Mouse (Mus musculus) Patski (cell line): ENCODE measurements at regions not wholly inside any gene's neighbourhood (a gene's known extent, or its start where the extent isn't known, plus 50 kb on each side); places are given as distances from the start of the nearest gene placed in this dataset.

Source experiments
- ATAC-seq: fragments of 100-300 bp; one replicate; pipeline ENCODE4 v1.8.0; 2021
- CTCF ChIA-PET: fragments of 350-600 bp; sonication (Branson Sonifier 250); formaldehyde crosslinking; loops from one replicate; lab custom pipeline; 2022; ENCODE audit warnings: inconsistent platforms; lab: Charles Lee
- POLR2A ChIA-PET: fragments of 350-600 bp; sonication (Branson Sonifier 250); formaldehyde crosslinking; loops from one replicate; lab custom pipeline; 2022; ENCODE audit warnings: antibody characterized with exemption, inconsistent platforms; lab: Charles Lee
- DNase-seq: peaks from one replicate; pipeline ENCODE4 v3.0.0-alpha.2; 2011; ENCODE audit warnings: low read depth, low spot score
- H3K27me3 ChIP-seq: fragments of 371-371 bp; one replicate; pipeline ENCODE4 v1.5.1; 2021
- CTCF ChIP-seq: fragments of 100-300 bp; IDR thresholded peaks from one replicate; pipeline ENCODE4 v1.5.1; 2021
- in situ Hi-C: fragments of 300-500 bp; cut with MboI; formaldehyde crosslinking; loops from 3 replicates; pipeline ENCODE4 v1.11.1; 2018; ENCODE audit warnings: low pct_unique_long_range_greater_than_20kb, mixed read lengths

- in situ Hi-C loops, result no loop called here
- POLR2A ChIA-PET, result no interaction called here
- no peak for ATAC-seq
These were observed 161.9 kb downstream of the Tex36 start for GRCm38 (mm10) chr7:133440086-133440485.

GRCm38 (mm10) chr7:133438631-133439030, 163.3 kb downstream of the Tex36 start:
- no peak for TF ChIP-seq CTCF
- ChIA-PET CTCF (interaction anchor here (1.1 kb wide), 1 partner anchor 31 kb away, joined by 3 read pairs; no protein-coding TSS in a partner anchor), POLR2A (no interaction called here)
- no peak for DNase-seq
- in situ Hi-C loops, result no loop called here
- ATAC-seq, result no peak
- H3K27me3 ChIP-seq, result no peaks in the 10 kb centered on the region

More at GRCm38 (mm10) chr7:133440086-133440485, 161.9 kb downstream of the Tex36 start:
- DNase-seq, result no peak
- CTCF ChIA-PET, result no interaction called here
- no peaks in the 10 kb centered on the region for H3K27me3 ChIP-seq
- TF ChIP-seq CTCF, result no peak

GRCm38 (mm10) chr7:133437866-133438265, 164.1 kb downstream of the Tex36 start:
- ChIA-PET CTCF (interaction anchor here (1.1 kb wide), 1 partner anchor 30 kb away, joined by 3 read pairs; no protein-coding TSS in a partner anchor), POLR2A (no interaction called here)
- ATAC-seq (no peak), DNase-seq (no peak)
- in situ Hi-C loops, result no loop called here
- TF ChIP-seq CTCF, result no peak
- no peaks in the 10 kb centered on the region for H3K27me3 ChIP-seq

GRCm38 (mm10) chr7:133435596-133436357, 166.2 kb downstream of the Tex36 start:
- ATAC-seq (no peak), DNase-seq (no peak)
- in situ Hi-C loops, result no loop called here
- CTCF ChIA-PET, result interaction anchor here (0.8 to 1.6 kb wide), 4 partner anchors 10 to 14 kb away, joined by 3 to 5 read pairs (median 4); no protein-coding TSS in a partner anchor
- no peaks in the 10 kb centered on the region for H3K27me3 ChIP-seq
- TF ChIP-seq CTCF, result peak; percentile 53
- POLR2A ChIA-PET, result interaction anchor here (0.6 kb wide), 1 partner anchor 173 kb away, joined by 4 read pairs; no protein-coding TSS in a partner anchor

GRCm38 (mm10) chr7:133434027-133434820, 167.7 kb downstream of the Tex36 start:
- DNase-seq (no peak), ATAC-seq (no peak)
- no peak for TF ChIP-seq CTCF
- POLR2A ChIA-PET, result no interaction called here
- no peaks in the 10 kb centered on the region for H3K27me3 ChIP-seq
- CTCF ChIA-PET, result interaction anchor here (1.2 to 1.6 kb wide), 4 partner anchors 8 to 26 kb away, joined by 3 to 5 read pairs (median 4); no protein-coding TSS in a partner anchor
- in situ Hi-C loops, result no loop called here

GRCm38 (mm10) chr7:133432343-133432742, 169.6 kb downstream of the Tex36 start:
- ATAC-seq (no peak), DNase-seq (no peak)
- ChIA-PET CTCF (no interaction called here), POLR2A (no interaction called here)
- no peaks in the 10 kb centered on the region for H3K27me3 ChIP-seq
- in situ Hi-C loops, result no loop called here
- no peak for TF ChIP-seq CTCF

- in situ Hi-C loops, result no loop called here
- H3K27me3 ChIP-seq, result no peaks in the 10 kb centered on the region
- CTCF ChIA-PET, result interaction anchor here (1.2 kb wide), 1 partner anchor 14 kb away, joined by 3 read pairs; no protein-coding TSS in a partner anchor
- ATAC-seq, result no peak
- no peak for TF ChIP-seq CTCF
- no peak for DNase-seq
- POLR2A ChIA-PET, result no interaction called here
These were observed 199.9 kb downstream of the Tex36 start for GRCm38 (mm10) chr7:133402072-133402471.

- H3K27me3 ChIP-seq, result no peaks in the 10 kb centered on the region
- POLR2A ChIA-PET, result no interaction called here
- no peak for DNase-seq
- in situ Hi-C loops, result no loop called here
- ATAC-seq, result no peak
- TF ChIP-seq CTCF, result no peak
- CTCF ChIA-PET, result no interaction called here
These were observed 201.3 kb downstream of the Tex36 start for GRCm38 (mm10) chr7:133400691-133401090.

- in situ Hi-C loops, result no loop called here
- no peaks in the 10 kb centered on the region for H3K27me3 ChIP-seq
- ChIA-PET CTCF (no interaction called here), POLR2A (no interaction called here)
- no peak for DNase-seq
- no peak for ATAC-seq
- TF ChIP-seq CTCF, result no peak
These were observed 213.2 kb downstream of the Tex36 start for GRCm38 (mm10) chr7:133388716-133389115.

- no peak for TF ChIP-seq CTCF
- ChIA-PET POLR2A (no interaction called here), CTCF (no interaction called here)
- H3K27me3 ChIP-seq, result no peaks in the 10 kb centered on the region
- DNase-seq, result no peak
- ATAC-seq, result no peak
- in situ Hi-C loops, result no loop called here
These were observed 219.8 kb downstream of the Tex36 start for GRCm38 (mm10) chr7:133382032-133382712.
